Mouse (Mus musculus) bone marrow macrophage, adult 2 months (primary cell): ENCODE data around the gene Gna11. TPM values are rescaled to one million over a fixed set of nuclear protein-coding genes. Genes with fewer than 3 reads are reported as not detected.

ENCODE experiments used
- H3K27ac ChIP-seq: 2 replicates; pipeline ENCODE4 v1.5.1; 2012; ENCODE audit warnings: low read depth, low read length; ENCODE audit not compliant: insufficient read depth
- H3K4me1 ChIP-seq: 2 replicates; pipeline ENCODE4 v1.6.1; 2012; ENCODE audit warnings: low read length; ENCODE audit not compliant: control insufficient read depth, insufficient read depth
- H3K4me3 ChIP-seq: 2 replicates; pipeline ENCODE4 v1.5.1; 2012; ENCODE audit warnings: mild to moderate bottlenecking, low read length, moderate library complexity; ENCODE audit not compliant: insufficient read depth
- CTCF ChIP-seq: IDR thresholded peaks from 2 replicates; pipeline ENCODE4 v1.5.1; 2012; ENCODE audit warnings: low read depth, mild to moderate bottlenecking, low read length, moderate library complexity
- POLR2A ChIP-seq: IDR thresholded peaks from 2 replicates; pipeline ENCODE4 v1.6.1; 2012; ENCODE audit warnings: mild to moderate bottlenecking, low read depth, low read length, borderline replicate concordance
- polyA plus RNA-seq: library from polyadenylated mRNA; stranded (reverse); fragments of >200 nt; gene quantifications from 2 replicates; pipeline ENCODE4 v1.2.4, GENCODE M21; 2012; ENCODE audit not compliant: missing spikeins, insufficient read depth, insufficient read length

Gene Gna11
- polyA plus RNA-seq, 1 experiment, result 10.5 TPM

DNA sequence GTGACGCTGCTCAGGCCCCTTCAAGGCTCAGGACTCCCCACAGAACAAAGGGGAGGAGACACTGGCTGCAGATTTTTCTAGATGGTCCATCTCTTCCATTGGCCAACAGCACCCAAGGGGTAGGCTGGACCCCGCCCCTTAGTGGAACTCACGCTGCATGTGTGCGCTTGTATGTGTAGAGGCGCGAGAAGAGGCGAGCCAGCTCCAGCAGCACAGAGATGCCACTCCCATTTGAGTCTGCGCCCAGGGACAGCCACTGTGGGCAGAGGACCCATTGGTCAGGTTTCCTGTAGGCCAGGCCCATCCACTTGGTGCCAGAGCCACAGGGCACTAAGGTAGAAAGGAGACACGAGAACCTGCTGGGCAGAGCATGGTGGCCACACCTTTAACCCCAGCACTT lies 54.0 kb downstream of the Gna11 start:
- TF ChIP-seq CTCF, result no peak
- TF ChIP-seq POLR2A, result no peak
- H3K27ac ChIP-seq, result no peak overlapping the region
- H3K4me3 ChIP-seq, result no peak overlapping the region
- peaks cover 5% of the 10 kb centered on the region for H3K4me1 ChIP-seq

DNA sequence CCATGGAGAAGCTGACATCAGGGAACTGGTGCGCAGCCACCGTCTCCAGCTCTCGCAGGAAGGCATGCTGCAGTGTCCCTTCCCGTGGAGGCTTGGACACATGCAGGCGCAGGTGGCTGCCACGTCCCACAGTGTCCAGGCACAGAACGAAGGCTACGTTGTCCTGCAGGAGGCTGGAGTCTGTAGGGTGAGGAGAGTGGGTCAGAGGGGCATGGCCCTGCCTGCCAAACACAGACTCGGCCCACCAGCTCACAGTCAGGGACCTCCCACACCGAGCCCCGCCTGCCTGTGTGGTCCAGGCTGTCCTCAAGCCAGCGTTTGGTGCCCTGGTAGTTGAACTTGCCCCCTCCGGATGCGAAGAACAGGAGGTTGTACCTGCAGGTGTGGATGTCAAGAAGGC lies 55.0 kb downstream of the Gna11 start:
- TF ChIP-seq CTCF (no peak), POLR2A (no peak)
- Histone ChIP-seq H3K4me3 (no peak overlapping the region), H3K4me1 (peaks cover 5% of the 10 kb centered on the region), H3K27ac (no peak overlapping the region)

DNA sequence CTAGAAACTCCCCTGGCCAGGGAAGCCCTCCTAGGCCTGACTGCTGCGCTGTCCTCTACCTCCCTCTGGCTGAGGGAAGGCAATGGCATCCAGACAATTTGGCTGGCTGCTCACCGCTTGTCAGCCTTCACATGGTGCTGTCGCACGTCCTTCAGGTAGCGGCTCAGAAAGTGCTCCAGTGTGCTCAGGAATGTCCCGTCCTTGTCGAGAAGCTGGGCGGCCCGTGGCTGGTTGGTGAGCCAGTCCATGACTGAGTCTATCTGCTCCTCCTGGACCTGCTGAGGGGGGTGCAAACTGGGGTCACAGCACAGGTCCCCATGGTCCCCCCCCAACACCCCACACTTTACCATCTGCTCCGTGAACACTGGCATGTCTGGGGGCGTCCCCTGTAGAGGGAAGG lies 56.9 kb downstream of the Gna11 start:
- Histone ChIP-seq H3K4me3 (no peak overlapping the region), H3K27ac (no peak overlapping the region), H3K4me1 (no peaks in the 10 kb centered on the region)
- TF ChIP-seq CTCF, result no peak

- Histone ChIP-seq H3K27ac (no peak overlapping the region), H3K4me1 (no peaks in the 10 kb centered on the region), H3K4me3 (no peak overlapping the region)
- no peak for TF ChIP-seq POLR2A
- TF ChIP-seq CTCF, result no peak
These were observed 58.5 kb downstream of the Gna11 start for GRCm38 (mm10) chr10:81486496-81486895.

- TF ChIP-seq CTCF, result no peak
- TF ChIP-seq POLR2A, result no peak
- Histone ChIP-seq H3K27ac (no peak overlapping the region), H3K4me1 (no peaks in the 10 kb centered on the region), H3K4me3 (no peak overlapping the region)
These were observed 59.4 kb downstream of the Gna11 start for GRCm38 (mm10) chr10:81485479-81486018.

GRCm38 (mm10) chr10:81485060-81485449 lies 59.9 kb downstream of the Gna11 start:
- H3K27ac ChIP-seq, result no peak overlapping the region
- no peak for TF ChIP-seq POLR2A
- no peak for TF ChIP-seq CTCF
- H3K4me3 ChIP-seq, result no peak overlapping the region
- H3K4me1 ChIP-seq, result no peaks in the 10 kb centered on the region

DNA sequence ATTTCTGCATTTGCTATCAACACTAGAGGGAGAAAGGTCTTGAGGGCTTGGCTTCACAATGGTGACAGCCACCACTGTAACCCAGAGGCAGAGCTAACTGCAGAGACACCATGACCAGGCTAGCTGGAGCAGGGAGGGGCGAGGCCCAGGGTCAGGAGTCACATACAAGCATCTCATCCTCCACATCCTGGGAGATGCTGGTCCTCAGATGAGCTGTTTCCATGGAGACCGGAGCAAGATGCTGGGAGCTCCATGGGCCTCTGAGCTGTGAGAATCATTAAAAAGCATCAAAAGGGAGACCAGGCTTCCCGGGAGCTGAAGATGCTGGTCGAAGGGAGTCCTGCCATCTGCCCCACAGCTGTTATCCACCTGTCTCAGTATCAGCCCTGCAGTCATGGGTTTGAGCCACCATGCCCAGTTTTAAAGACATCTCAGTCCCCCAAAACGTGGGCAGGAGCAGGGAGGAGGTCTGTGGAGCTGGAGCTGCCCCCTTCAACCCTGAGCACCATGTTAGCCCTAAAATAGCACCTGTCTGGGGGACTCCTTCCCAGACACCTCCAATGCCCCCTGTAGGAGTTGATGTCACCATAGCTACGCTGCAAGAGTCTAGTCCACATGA lies 60.4 kb downstream of the Gna11 start:
- TF ChIP-seq POLR2A (no peak), CTCF (no peak)
- Histone ChIP-seq H3K4me3 (no peak overlapping the region), H3K27ac (no peak overlapping the region), H3K4me1 (no peaks in the 10 kb centered on the region)

GRCm38 (mm10) chr10:81483983-81484382 lies 61.0 kb downstream of the Gna11 start:
- no peak overlapping the region for H3K4me3 ChIP-seq
- no peaks in the 10 kb centered on the region for H3K4me1 ChIP-seq
- TF ChIP-seq CTCF, result peak; percentile 49
- no peak for TF ChIP-seq POLR2A
- H3K27ac ChIP-seq, result no peak overlapping the region

DNA sequence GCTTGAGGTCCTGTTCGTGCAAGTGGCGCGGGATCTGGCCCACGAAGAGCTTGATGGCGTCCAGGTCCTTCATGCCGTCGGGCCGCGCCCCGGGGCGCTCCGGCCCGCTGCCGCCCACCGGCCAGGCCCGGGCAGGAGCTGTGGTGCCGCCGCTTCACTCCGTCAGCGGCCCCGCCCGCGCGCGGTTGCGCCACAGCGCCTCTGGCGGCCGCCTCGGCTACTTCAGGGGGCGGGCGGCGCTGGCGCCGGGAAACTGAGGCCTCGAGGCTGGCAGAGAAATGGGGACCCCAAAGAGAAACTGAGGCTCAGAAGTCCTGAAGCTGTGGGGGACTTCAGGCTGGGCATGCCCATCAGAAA lies 62.5 kb downstream of the Gna11 start, which contains the start of gene Celf5:
Gene Celf5 (minus strand): TSS at position 177 of the 357 bp plus-strand sequence.
- Histone ChIP-seq H3K4me3 (peak within 1 kb of the TSS; percentile 61), H3K4me1 (no peaks in the 10 kb centered on the region), H3K27ac (no peak within 1 kb of the TSS)
- TF ChIP-seq CTCF (peak; percentile 60), POLR2A (no peak)

GRCm38 (mm10) chr10:81481605-81482532 lies 63.1 kb downstream of the Gna11 start:
- Histone ChIP-seq H3K4me3 (peak overlapping the region; percentile 61), H3K4me1 (no peaks in the 10 kb centered on the region), H3K27ac (no peak overlapping the region)
- TF ChIP-seq CTCF (no peak), POLR2A (no peak)

Other genes starting within 250 kb of the Gna11 start
- 18.1 and 18.2 TPM in 2 replicates for gene Cactin, start 224.1 kb downstream of the Gna11 start, polyA plus RNA-seq
- gene Tbxa2r, start 216.5 kb downstream of the Gna11 start, polyA plus RNA-seq, result not detected in 2 replicates
- not detected in 2 replicates for gene Gipc3, start 201.9 kb downstream of the Gna11 start, polyA plus RNA-seq
- 52.2 and 53.3 TPM in 2 replicates for gene Hmg20b, start 194.7 kb downstream of the Gna11 start, polyA plus RNA-seq
- 80.9 and 86.2 TPM in 2 replicates for gene Mfsd12, start 187.7 kb downstream of the Gna11 start, polyA plus RNA-seq
- gene 4930404N11Rik, start 179.4 kb downstream of the Gna11 start, polyA plus RNA-seq, result not detected in 2 replicates
- gene Fzr1, start 166.7 kb downstream of the Gna11 start, polyA plus RNA-seq, result 32.6 and 35.0 TPM in 2 replicates
- 23.1 and 29.5 TPM in 2 replicates for gene Dohh, start 160.8 kb downstream of the Gna11 start, polyA plus RNA-seq
- 0.75 and 2.2 TPM in 2 replicates for gene Gm48551, start 160.7 kb downstream of the Gna11 start, polyA plus RNA-seq
- gene Gm48552, start 156.2 kb downstream of the Gna11 start, polyA plus RNA-seq, result not detected in 2 replicates
- gene Smim24, start 152.1 kb downstream of the Gna11 start, polyA plus RNA-seq, result 41.9 and 45.5 TPM in 2 replicates
- 31.8 and 38.6 TPM in 2 replicates for gene Nfic, start 89.6 kb downstream of the Gna11 start, polyA plus RNA-seq
- not detected in 2 replicates for gene Celf5, start 62.5 kb downstream of the Gna11 start, polyA plus RNA-seq
- gene Ncln, start 48.8 kb downstream of the Gna11 start, polyA plus RNA-seq, result 37.9 and 40.9 TPM in 2 replicates
- 0.46 TPM in 1 of 2 replicates, not detected in the other for gene S1pr4, start 45.1 kb downstream of the Gna11 start, polyA plus RNA-seq
- gene Gna15, start 21.0 kb downstream of the Gna11 start, polyA plus RNA-seq, result 23.5 and 24.2 TPM in 2 replicates
- 478 and 551 TPM in 2 replicates for gene Aes, start 14.3 kb upstream of the Gna11 start, polyA plus RNA-seq
- 17.9 and 24.5 TPM in 2 replicates for gene Tle2, start 29.4 kb upstream of the Gna11 start, polyA plus RNA-seq
- gene Tle6, start 55.9 kb upstream of the Gna11 start, polyA plus RNA-seq, result 42.3 and 47.9 TPM in 2 replicates
- 0.67 and 0.78 TPM in 2 replicates for gene BC025920, start 61.1 kb upstream of the Gna11 start, polyA plus RNA-seq
- gene Sirt6, start 82.6 kb upstream of the Gna11 start, polyA plus RNA-seq, result 10.9 and 13.2 TPM in 2 replicates
- gene Ankrd24, start 83.3 kb upstream of the Gna11 start, polyA plus RNA-seq, result 7.8 and 9.6 TPM in 2 replicates
- gene Gm10778, start 103.9 kb upstream of the Gna11 start, polyA plus RNA-seq, result 0.66 and 0.67 TPM in 2 replicates
- 9.4 TPM in 2 replicates for gene Zfp433, start 159.6 kb upstream of the Gna11 start, polyA plus RNA-seq
- 0.85 and 1.0 TPM in 2 replicates for gene Gm3055, start 226.0 kb upstream of the Gna11 start, polyA plus RNA-seq